10 mouse cellular contexts compared by ENCODE assay signal in the genomic region with DNA sequence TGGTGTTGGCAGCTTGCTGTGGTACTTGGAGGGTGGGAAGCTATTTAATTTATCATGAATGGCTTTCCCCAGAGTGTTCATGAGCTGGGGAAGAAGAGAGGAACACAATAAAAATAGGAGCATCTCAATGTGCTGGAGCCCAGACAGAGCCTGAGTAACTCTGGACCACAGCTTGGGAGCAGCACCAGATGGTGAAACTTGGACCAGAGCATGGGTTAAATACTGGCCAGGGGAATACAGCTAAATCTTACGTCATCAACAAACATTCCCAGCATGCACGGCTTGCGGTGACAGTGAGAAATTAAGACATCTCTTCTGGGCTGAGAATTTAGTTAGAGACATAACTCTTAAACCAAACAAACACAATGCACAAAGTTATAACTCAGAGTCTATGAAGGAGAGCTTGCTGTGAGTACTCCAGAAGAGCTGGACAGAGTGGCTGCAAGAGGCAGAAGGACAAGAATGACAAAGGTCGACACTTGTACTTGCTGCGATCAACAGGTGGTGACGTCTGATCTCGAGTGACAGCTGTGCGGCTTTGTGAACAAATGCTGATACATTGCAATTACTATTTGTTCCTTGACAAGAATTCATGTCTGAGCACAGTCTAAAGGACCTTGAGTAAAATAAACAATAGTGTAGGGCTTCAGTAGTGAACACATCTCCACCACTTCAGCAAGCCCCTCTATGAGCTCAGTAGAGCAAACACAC.
DNase-seq lines count a peak whose midpoint lies in the region; ATAC-seq lines count a peak whose summit lies in the region.
"Had no signal": no experiment of that assay in that cellular context is flagged by ENCODE, and none has a peak within 500 bp of the region (broad histone marks: within the 10 kb centered on the region; RNA-seq: fewer than 3 reads in every experiment).

No protein-coding gene starts in this region.

- DNase-seq in lung, postnatal 4 days, result no peak
- peak; percentile 45 for DNase-seq in cerebellum, adult 11-12 months
- DNase-seq in cerebellum, postnatal 14 days, result peak; percentile 24 to 26
- DNase-seq in heart, postnatal 36 days, result peak; percentile 15 to 16
- DNase-seq in thymus, postnatal 0 days (ENCODE audit: low spot score), result no peak
- no peak for DNase-seq in urinary bladder, adult 2 months (ENCODE audit: low spot score)
- DNase-seq: right cerebral cortex, adult 18-20 months had no signal

- H3K9ac ChIP-seq in lung, embryonic 16.5 days (ENCODE audit: low read length), result no peak overlapping the region
- H3K9ac ChIP-seq: forebrain, embryonic 13.5 days had no signal

- no peak overlapping the region for H3K4me2 ChIP-seq in lung, embryonic 16.5 days (ENCODE audit: low read depth, low read length)
- H3K4me2 ChIP-seq: forebrain, embryonic 13.5 days had no signal

- WGBS in lung, embryonic 16.5 days, result 42% methylated on average over 8 of the region's 8 CpGs

- peaks cover 6% of the 10 kb centered on the region; the same call in 1 of the 2 replicates for H3K4me1 ChIP-seq in lung, embryonic 16.5 days (replicated peaks; ENCODE audit: control insufficient read depth, insufficient read depth, low read length)
- H3K4me1 ChIP-seq: forebrain, embryonic 13.5 days had no signal

- H3K9me3 ChIP-seq in lung, embryonic 16.5 days (ENCODE audit: control insufficient read depth, low read length), result no peaks in the 10 kb centered on the region
- H3K9me3 ChIP-seq: forebrain, embryonic 13.5 days had no signal

- H3K27me3 ChIP-seq in lung, embryonic 16.5 days (ENCODE audit: control insufficient read depth, insufficient read depth, low read depth, low read length), result no peaks in the 10 kb centered on the region
- H3K27me3 ChIP-seq: forebrain, embryonic 13.5 days had no signal

- no peaks in the 10 kb centered on the region for H3K36me3 ChIP-seq in lung, embryonic 16.5 days (ENCODE audit: control insufficient read depth, insufficient read depth, low read length)

- intact Hi-C loops in heart, postnatal 36 days (cut with DNase I), result no loop called here

- ATAC-seq in lung, embryonic 16.5 days (ENCODE audit: low read depth), result 0 out of 2 replicates have a peak, but pooled peaks have one; percentile 17
- ATAC-seq: activated CD4-positive, CD25-positive, alpha-beta regulatory T cell, adult 4 months; forebrain, embryonic 13.5 days had no signal

- no peak overlapping the region for H3K4me3 ChIP-seq in lung, embryonic 16.5 days (ENCODE audit: low read length)
- H3K4me3 ChIP-seq: forebrain, embryonic 13.5 days had no signal

- H3K27ac ChIP-seq in lung, embryonic 16.5 days (ENCODE audit: low read length), result no peak overlapping the region
- H3K27ac ChIP-seq: forebrain, embryonic 13.5 days had no signal

Comparison
In these comparisons a context has a peak if more than half of its experiments do, and no peak if none do; other contexts are left out.
1. DNase-seq: peak in cerebellum, adult 11-12 months (single experiment), cerebellum, postnatal 14 days (2 of 2) and heart, postnatal 36 days (2 of 2); none in lung, postnatal 4 days (0 of 2), thymus, postnatal 0 days (single experiment) and urinary bladder, adult 2 months (single experiment).